Mouse (Mus musculus) liver, embryonic 15.5 days (tissue): ENCODE measurements at regions not wholly inside any gene's neighbourhood (a gene's known extent, or its start where the extent isn't known, plus 50 kb on each side); places are given as distances from the start of the nearest gene placed in this dataset.

Experiments used
- ATAC-seq: fragments of 200-750 bp; cut with Nextera tagmentation; 2 replicates; pipeline ENCODE4 v1.8.0; 2017; ENCODE audit warnings: moderate number of reproducible peaks, mild to moderate bottlenecking, moderate library complexity; ENCODE audit not compliant: insufficient read depth
- H3K27ac ChIP-seq: fragments of 300-500 bp; sonication (generic); replicated peaks from 2 replicates; pipeline ENCODE4 v1.5.1; 2015; ENCODE audit warnings: mild to moderate bottlenecking, inconsistent platforms
- H3K27me3 ChIP-seq: fragments of 300-500 bp; sonication (generic); 2 replicates; pipeline ENCODE4 v1.6.1; 2015; ENCODE audit warnings: mild to moderate bottlenecking, inconsistent platforms
- H3K36me3 ChIP-seq: fragments of 300-500 bp; sonication (generic); replicated peaks from 2 replicates; pipeline ENCODE4 v1.6.1; 2015; ENCODE audit warnings: moderate library complexity, mild to moderate bottlenecking, inconsistent platforms
- H3K4me1 ChIP-seq: fragments of 300-500 bp; sonication (generic); replicated peaks from 2 replicates; pipeline ENCODE4 v1.6.1; 2015; ENCODE audit warnings: inconsistent platforms
- H3K4me2 ChIP-seq: fragments of 300-500 bp; sonication (generic); 2 replicates; pipeline ENCODE4 v1.6.1; 2015; ENCODE audit warnings: moderate library complexity, mild to moderate bottlenecking, inconsistent platforms
- H3K4me3 ChIP-seq: fragments of 300-500 bp; sonication (generic); replicated peaks from 2 replicates; pipeline ENCODE4 v1.5.1; 2015; ENCODE audit warnings: mild to moderate bottlenecking, inconsistent platforms
- H3K9ac ChIP-seq: fragments of 300-500 bp; sonication (generic); 2 replicates; pipeline ENCODE4 v1.6.1; 2015; ENCODE audit warnings: moderate library complexity, mild to moderate bottlenecking, inconsistent platforms
- H3K9me3 ChIP-seq: fragments of 300-500 bp; sonication (generic); replicated peaks from 2 replicates; pipeline ENCODE4 v1.6.1; 2016; ENCODE audit warnings: inconsistent platforms
- WGBS: fragments of 180-500 bp; shearing (Covaris S2); methylation state at CpG from one replicate; pipeline ENCODE4 v1.1.7; 2015; ENCODE audit warnings: mixed read lengths; ENCODE audit not compliant: insufficient replicate concordance; 5-methylcytosine and 5-hydroxymethylcytosine counted together

- Histone ChIP-seq H3K9me3 (no peaks in the 10 kb centered on the region), H3K4me1 (no peaks in the 10 kb centered on the region), H3K27ac (no peak overlapping the region), H3K9ac (no peak overlapping the region), H3K36me3 (no peaks in the 10 kb centered on the region), H3K4me3 (no peak overlapping the region), H3K27me3 (no peaks in the 10 kb centered on the region), H3K4me2 (no peak overlapping the region)
- ATAC-seq = no peak
- WGBS = 56% methylated on average over 6 of the region's 6 CpGs
Measured at GRCm38 (mm10) chr10:66558097-66558840, 537.7 kb upstream of the Jmjd1c start.

GRCm38 (mm10) chr10:66565374-66565773 lies 530.6 kb upstream of the Jmjd1c start:
- no peaks in the 10 kb centered on the region for H3K9me3 ChIP-seq
- H3K4me2 ChIP-seq = no peak overlapping the region
- WGBS = 73% methylated on average over 6 of the region's 6 CpGs
- H3K4me1 ChIP-seq = no peaks in the 10 kb centered on the region
- ATAC-seq = no peak
- H3K27me3 ChIP-seq = no peaks in the 10 kb centered on the region
- no peaks in the 10 kb centered on the region for H3K36me3 ChIP-seq
- H3K9ac ChIP-seq = no peak overlapping the region
- no peak overlapping the region for H3K27ac ChIP-seq
- H3K4me3 ChIP-seq = no peak overlapping the region

- Histone ChIP-seq H3K9me3 (no peaks in the 10 kb centered on the region), H3K36me3 (no peaks in the 10 kb centered on the region), H3K4me2 (no peak overlapping the region), H3K4me1 (no peaks in the 10 kb centered on the region), H3K27ac (no peak overlapping the region), H3K4me3 (no peak overlapping the region), H3K27me3 (no peaks in the 10 kb centered on the region), H3K9ac (no peak overlapping the region)
- no peak for ATAC-seq
- WGBS = 48% methylated on average over 10 of the region's 10 CpGs
Measured at GRCm38 (mm10) chr10:66574846-66575535, 520.9 kb upstream of the Jmjd1c start.

GRCm38 (mm10) chr10:66593001-66593400 lies 502.9 kb upstream of the Jmjd1c start:
- no peak overlapping the region for H3K27ac ChIP-seq
- no peak overlapping the region for H3K9ac ChIP-seq
- no peaks in the 10 kb centered on the region for H3K4me1 ChIP-seq
- H3K36me3 ChIP-seq = no peaks in the 10 kb centered on the region
- H3K27me3 ChIP-seq = no peaks in the 10 kb centered on the region
- no peak overlapping the region for H3K4me2 ChIP-seq
- H3K9me3 ChIP-seq = no peaks in the 10 kb centered on the region
- ATAC-seq = no peak
- WGBS = 35% methylated on average over 3 of the region's 3 CpGs
- H3K4me3 ChIP-seq = no peak overlapping the region

- Histone ChIP-seq H3K9me3 (no peaks in the 10 kb centered on the region), H3K4me3 (no peak overlapping the region), H3K4me2 (no peak overlapping the region), H3K36me3 (no peaks in the 10 kb centered on the region), H3K4me1 (no peaks in the 10 kb centered on the region), H3K27me3 (no peaks in the 10 kb centered on the region), H3K9ac (no peak overlapping the region), H3K27ac (no peak overlapping the region)
- WGBS = 45% methylated on average over 6 of the region's 6 CpGs
- no peak for ATAC-seq
Measured at GRCm38 (mm10) chr10:66593506-66593905, 502.4 kb upstream of the Jmjd1c start.

GRCm38 (mm10) chr10:66597952-66598351 lies 498.0 kb upstream of the Jmjd1c start:
- H3K4me1 ChIP-seq = no peaks in the 10 kb centered on the region
- H3K36me3 ChIP-seq = no peaks in the 10 kb centered on the region
- H3K27ac ChIP-seq = no peak overlapping the region
- no peak overlapping the region for H3K9ac ChIP-seq
- H3K4me2 ChIP-seq = no peak overlapping the region
- WGBS = 49% methylated on average over 4 of the region's 4 CpGs
- no peaks in the 10 kb centered on the region for H3K9me3 ChIP-seq
- no peaks in the 10 kb centered on the region for H3K27me3 ChIP-seq
- no peak overlapping the region for H3K4me3 ChIP-seq
- no peak for ATAC-seq

- Histone ChIP-seq H3K9me3 (no peaks in the 10 kb centered on the region), H3K4me3 (no peak overlapping the region), H3K36me3 (no peaks in the 10 kb centered on the region), H3K9ac (no peak overlapping the region), H3K27ac (no peak overlapping the region), H3K27me3 (no peaks in the 10 kb centered on the region), H3K4me2 (no peak overlapping the region), H3K4me1 (no peaks in the 10 kb centered on the region)
- WGBS = 40% methylated on average over 3 of the region's 3 CpGs
- ATAC-seq = no peak
Measured at GRCm38 (mm10) chr10:66607141-66607540, 488.8 kb upstream of the Jmjd1c start.

- Histone ChIP-seq H3K9ac (no peak overlapping the region), H3K27me3 (no peaks in the 10 kb centered on the region), H3K27ac (no peak overlapping the region), H3K36me3 (no peaks in the 10 kb centered on the region), H3K4me3 (no peak overlapping the region), H3K9me3 (no peaks in the 10 kb centered on the region), H3K4me2 (no peak overlapping the region), H3K4me1 (no peaks in the 10 kb centered on the region)
- WGBS = 29% methylated on average over 3 of the region's 3 CpGs
- ATAC-seq = no peak
Measured at GRCm38 (mm10) chr10:66616280-66616679, 479.6 kb upstream of the Jmjd1c start.

- Histone ChIP-seq H3K27ac (no peak overlapping the region), H3K36me3 (no peaks in the 10 kb centered on the region), H3K4me3 (no peak overlapping the region), H3K27me3 (no peaks in the 10 kb centered on the region), H3K9me3 (0 out of 2 replicates have a peak, but pooled peaks cover 3% of the 10 kb centered on the region), H3K4me2 (no peak overlapping the region), H3K4me1 (no peaks in the 10 kb centered on the region), H3K9ac (no peak overlapping the region)
- ATAC-seq = no peak
- WGBS = 42% methylated on average over 3 of the region's 3 CpGs
Measured at GRCm38 (mm10) chr10:66630996-66631395, 464.9 kb upstream of the Jmjd1c start.

- Histone ChIP-seq H3K27me3 (no peaks in the 10 kb centered on the region), H3K36me3 (no peaks in the 10 kb centered on the region), H3K4me2 (no peak overlapping the region), H3K4me3 (no peak overlapping the region), H3K4me1 (no peaks in the 10 kb centered on the region), H3K9ac (no peak overlapping the region), H3K27ac (no peak overlapping the region), H3K9me3 (no peaks in the 10 kb centered on the region)
- no peak for ATAC-seq
- WGBS = 67% methylated on average over 24 of the region's 24 CpGs
Measured at GRCm38 (mm10) chr10:66640890-66641847, 454.8 kb upstream of the Jmjd1c start.

- Histone ChIP-seq H3K4me1 (no peaks in the 10 kb centered on the region), H3K27me3 (no peaks in the 10 kb centered on the region), H3K4me2 (no peak overlapping the region), H3K27ac (no peak overlapping the region), H3K9ac (no peak overlapping the region), H3K4me3 (no peak overlapping the region), H3K36me3 (no peaks in the 10 kb centered on the region), H3K9me3 (no peaks in the 10 kb centered on the region)
- 60% methylated on average over 6 of the region's 6 CpGs for WGBS
- ATAC-seq = no peak
Measured at GRCm38 (mm10) chr10:66641966-66642365, 454.0 kb upstream of the Jmjd1c start.
